ENCODE assay signal across 29 mouse cellular contexts in the genomic region with DNA sequence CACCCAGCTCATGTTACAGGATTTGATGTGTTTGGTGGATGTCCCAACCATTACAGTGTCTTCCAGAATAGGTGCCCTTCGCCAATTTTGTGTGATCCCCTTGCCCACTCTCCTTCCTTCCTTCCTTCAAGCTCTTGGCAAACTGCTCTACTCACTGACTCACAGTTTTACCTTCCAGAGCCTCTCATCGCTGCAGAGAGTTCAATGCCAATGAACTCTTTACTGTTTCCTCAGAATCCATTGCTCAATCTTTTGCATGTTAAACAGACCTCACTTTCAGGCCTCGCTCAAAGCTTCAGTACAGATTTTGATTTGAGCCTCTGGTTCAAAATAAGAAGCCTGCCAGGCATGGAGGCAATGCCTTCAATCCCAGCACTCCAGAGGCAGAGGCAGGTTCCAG. TPM values are rescaled to one million over a fixed set of nuclear protein-coding genes. Genes with fewer than 3 reads are reported as not detected.
DNase-seq lines count a peak whose midpoint lies in the region; ATAC-seq and TF ChIP-seq lines count a peak whose summit lies in the region.
"Had no signal": no experiment of that assay in that cellular context is flagged by ENCODE, and none has a peak within 500 bp of the region (broad histone marks: within the 10 kb centered on the region; RNA-seq: fewer than 3 reads in every experiment).

No protein-coding gene starts in this region.

- no peaks in the 10 kb centered on the region for H3K4me1 ChIP-seq in lung, postnatal 0 days (ENCODE audit: insufficient read depth, low read depth, low read length)
- H3K4me1 ChIP-seq in lung, adult 2 months (ENCODE audit: control insufficient read depth, insufficient read depth, low read length): no peaks in the 10 kb centered on the region
- H3K4me1 ChIP-seq: forebrain, embryonic 13.5 days; hindbrain, embryonic 10.5 days; hindbrain, embryonic 13.5 days had no signal

- TF ChIP-seq CTCF in lung, postnatal 0 days (IDR thresholded peaks at IDR 0.05): no peak
- no peak for TF ChIP-seq CTCF in lung, adult 2 months (IDR thresholded peaks at IDR 0.05; ENCODE audit: insufficient read depth, low read length)

- H3K4me3 ChIP-seq in lung, postnatal 0 days (ENCODE audit: low read depth, low read length): no peak overlapping the region
- H3K4me3 ChIP-seq in lung, adult 2 months (replicated peaks; ENCODE audit: extremely low read depth, low read depth, low read length): no peak overlapping the region
- H3K4me3 ChIP-seq: forebrain, embryonic 10.5 days; forebrain, embryonic 13.5 days; hindbrain, embryonic 10.5 days; hindbrain, embryonic 13.5 days had no signal

- peak; percentile 34 for DNase-seq in heart, adult 11 months
- no peak for DNase-seq in heart, postnatal 36 days
- peak; percentile 51 for DNase-seq in lung, postnatal 0 days (ENCODE audit: low spot score)
- no peak for DNase-seq in lung, adult 2 months
- DNase-seq in 3T3-L1 (ENCODE audit: low read depth, low spot score): peak; percentile 44
- DNase-seq in NIH3T3 (ENCODE audit: low read depth): peak; percentile 83
- DNase-seq in kidney, adult 8-10 months: no peak
- DNase-seq: adrenal gland, postnatal 25 days; cerebellum, adult 11-12 months; cerebellum, adult 8-10 months; cerebellum, postnatal 10 days; cerebellum, postnatal 36 days; gastrocnemius, postnatal 10 days; gastrocnemius, postnatal 36 days had no signal

- no peak overlapping the region for H3K9ac ChIP-seq in lung, postnatal 0 days (replicated peaks; ENCODE audit: low read depth)
- H3K9ac ChIP-seq: forebrain, embryonic 13.5 days; hindbrain, embryonic 13.5 days had no signal

- ATAC-seq in lung, postnatal 0 days: peak; percentile 41
- ATAC-seq: forebrain, embryonic 13.5 days; forebrain, embryonic 16.5 days; hindbrain, embryonic 16.5 days; Patski had no signal

- no peak for TF ChIP-seq EP300 in lung, postnatal 0 days (IDR thresholded peaks at IDR 0.05)

- 50% methylated on average over 3 of the region's 3 CpGs for WGBS in lung, postnatal 0 days
- 58% methylated on average over 3 of the region's 3 CpGs for WGBS in lung, adult 2 months

- no peaks in the 10 kb centered on the region for H3K36me3 ChIP-seq in lung, postnatal 0 days (ENCODE audit: insufficient read depth, low read length)
- H3K36me3 ChIP-seq: forebrain, embryonic 10.5 days; hindbrain, embryonic 10.5 days; hindbrain, embryonic 13.5 days had no signal

- no peaks in the 10 kb centered on the region for H3K27me3 ChIP-seq in lung, postnatal 0 days (replicated peaks; ENCODE audit: insufficient read depth, low read length)
- H3K27me3 ChIP-seq: forebrain, embryonic 13.5 days; hindbrain, embryonic 13.5 days; Patski had no signal

- no peak for TF ChIP-seq POLR2A in lung, adult 2 months (IDR thresholded peaks at IDR 0.05; ENCODE audit: borderline replicate concordance, extremely low read depth, low read depth, low read length)

- H3K9me3 ChIP-seq in lung, postnatal 0 days (ENCODE audit: low read length): no peaks in the 10 kb centered on the region
- H3K9me3 ChIP-seq: forebrain, embryonic 10.5 days; forebrain, embryonic 13.5 days; hindbrain, embryonic 10.5 days; hindbrain, embryonic 13.5 days had no signal

- H3K27ac ChIP-seq in lung, postnatal 0 days (ENCODE audit: low read length): no peak overlapping the region
- H3K27ac ChIP-seq: forebrain, embryonic 10.5 days; forebrain, embryonic 13.5 days; hindbrain, embryonic 10.5 days; hindbrain, embryonic 13.5 days had no signal

- no peak overlapping the region for H3K4me2 ChIP-seq in lung, postnatal 0 days (replicated peaks; ENCODE audit: low read depth, low read length)
- H3K4me2 ChIP-seq: forebrain, embryonic 13.5 days; heart, embryonic 11.5 days; hindbrain, embryonic 13.5 days had no signal

- intact Hi-C loops in heart, postnatal 36 days (cut with DNase I): no loop called here

RNA-seq across cellular contexts. Expression of a gene that starts 5.7 kb away (rescaled TPM):
- not detected for total RNA-seq in heart, postnatal 36 days (2021)
- 0.24 TPM in 1 of 2 replicates, not detected in the other for polyA plus RNA-seq in lung, postnatal 0 days (2015; fragmentation: Nextera tagmentation; extraction: Ambion mirVana)
- polyA plus RNA-seq in lung, adult 2 months (2012; rRNA removed): not detected in 2 replicates
- total RNA-seq: ES-E14; gastrocnemius, adult 18-20 months; gastrocnemius, postnatal 10 days; gastrocnemius, postnatal 36 days; heart, adult 8-10 months; heart, postnatal 25 days had no signal
- polyA plus RNA-seq: cortical plate, adult 2 months; embryonic facial prominence, embryonic 11.5 days; heart, embryonic 11.5 days; heart, embryonic 14.5 days had no signal

RNA-seq across cellular contexts. Expression of a gene that starts 36.0 kb away (rescaled TPM):
- total RNA-seq in heart, postnatal 36 days (2021): 10 to 100 TPM; 20.2 to 22.6 TPM
- polyA plus RNA-seq in lung, postnatal 0 days (2015; fragmentation: Nextera tagmentation; extraction: Ambion mirVana): 4.1 and 4.5 TPM in 2 replicates
- 4.4 and 7.9 TPM in 2 replicates for polyA plus RNA-seq in lung, adult 2 months (2012; rRNA removed)

RNA-seq across cellular contexts. Expression of a gene that starts 59.0 kb away (rescaled TPM):
- 10 to 100 TPM; 14.7 to 16.8 TPM for total RNA-seq in heart, postnatal 36 days (2021)
- 25.9 and 27.4 TPM in 2 replicates for polyA plus RNA-seq in lung, postnatal 0 days (2015; fragmentation: Nextera tagmentation; extraction: Ambion mirVana)
- 10.2 and 11.1 TPM in 2 replicates for polyA plus RNA-seq in lung, adult 2 months (2012; rRNA removed)

Comparison
In these comparisons a context has a peak if more than half of its experiments do, and no peak if none do; other contexts are left out.
1. DNase-seq: peak in heart, adult 11 months (single experiment), lung, postnatal 0 days (single experiment), 3T3-L1 (single experiment) and NIH3T3 (single experiment); none in heart, postnatal 36 days (0 of 2), lung, adult 2 months (single experiment) and kidney, adult 8-10 months (0 of 2).